Mouse (Mus musculus): ENCODE measurements at regions not wholly inside any gene's neighbourhood (a gene's known extent, or its start where the extent isn't known, plus 50 kb on each side); places are given as distances from the start of the nearest gene placed in this dataset.
A peak's percentile ranks its signal among the peaks of the same experiment; 100 is the strongest.

GRCm38 (mm10) chr11:45670156-45670830 lies 181.6 kb upstream of the Clint1 start:
- DNase-seq, result no peak

GRCm38 (mm10) chr11:45678666-45679292 lies 173.1 kb upstream of the Clint1 start:
- peak; percentile 67 to 82 for DNase-seq

GRCm38 (mm10) chr11:45679293-45679673 lies 172.6 kb upstream of the Clint1 start:
- no peak for DNase-seq

- DNase-seq, result no peak
Measured at GRCm38 (mm10) chr11:45685571-45685970, 166.3 kb upstream of the Clint1 start.

GRCm38 (mm10) chr11:45693206-45693605 lies 158.6 kb upstream of the Clint1 start:
- no peak for DNase-seq

- DNase-seq, result no peak
Measured at GRCm38 (mm10) chr11:45701506-45701905, 150.3 kb upstream of the Clint1 start.

GRCm38 (mm10) chr11:45702916-45703315 lies 148.9 kb upstream of the Clint1 start:
- DNase-seq, result no peak

GRCm38 (mm10) chr11:45704411-45704810 lies 147.4 kb upstream of the Clint1 start:
- DNase-seq, result no peak

GRCm38 (mm10) chr11:45718630-45719029 lies 133.2 kb upstream of the Clint1 start:
- no peak for DNase-seq

- no peak for DNase-seq
Measured at GRCm38 (mm10) chr11:45719821-45720220, 132.0 kb upstream of the Clint1 start.

- DNase-seq, result peak in 1 of 2 experiments; percentile 3
Measured at GRCm38 (mm10) chr11:45736561-45736960, 115.3 kb upstream of the Clint1 start.

GRCm38 (mm10) chr11:45738331-45738730 lies 113.5 kb upstream of the Clint1 start:
- no peak for DNase-seq

GRCm38 (mm10) chr11:45745941-45746340 lies 105.9 kb upstream of the Clint1 start:
- DNase-seq, result no peak

- no peak for DNase-seq
Measured at GRCm38 (mm10) chr11:45750249-45750648, 101.6 kb upstream of the Clint1 start.

GRCm38 (mm10) chr11:45752237-45752636 lies 99.6 kb upstream of the Clint1 start:
- DNase-seq, result peak; percentile 6 to 44

GRCm38 (mm10) chr11:45752791-45753190 lies 99.1 kb upstream of the Clint1 start:
- no peak for DNase-seq

- DNase-seq, result peak in 1 of 2 experiments; percentile 15
Measured at GRCm38 (mm10) chr11:45767081-45767480, 84.8 kb upstream of the Clint1 start.

- no peak for DNase-seq
Measured at GRCm38 (mm10) chr11:45782435-45782834, 69.4 kb upstream of the Clint1 start.

GRCm38 (mm10) chr11:45785806-45786205 lies 66.0 kb upstream of the Clint1 start:
- no peak for DNase-seq

GRCm38 (mm10) chr11:45787408-45787807 lies 64.4 kb upstream of the Clint1 start:
- no peak for DNase-seq

GRCm38 (mm10) chr11:45789886-45790285 lies 62.0 kb upstream of the Clint1 start:
- DNase-seq, result no peak

GRCm38 (mm10) chr11:45790504-45790903 lies 61.3 kb upstream of the Clint1 start:
- DNase-seq, result no peak

GRCm38 (mm10) chr11:45791696-45792095 lies 60.2 kb upstream of the Clint1 start:
- DNase-seq, result no peak

GRCm38 (mm10) chr11:45794361-45794981 lies 57.4 kb upstream of the Clint1 start:
- DNase-seq, result no peak
